Mouse (Mus musculus): ENCODE data around the gene Tfap2d. TPM values are rescaled to one million over a fixed set of nuclear protein-coding genes. Genes with fewer than 3 reads are reported as not detected.

The Tfap2d gene
- under 1 TPM in 1 of 2 experiments, not detected in 1; 0.35 TPM for total RNA-seq (2021)
- long read RNA-seq, experiment 1 = 0 reads
- long read RNA-seq, experiment 2 = 0 reads

DNA sequence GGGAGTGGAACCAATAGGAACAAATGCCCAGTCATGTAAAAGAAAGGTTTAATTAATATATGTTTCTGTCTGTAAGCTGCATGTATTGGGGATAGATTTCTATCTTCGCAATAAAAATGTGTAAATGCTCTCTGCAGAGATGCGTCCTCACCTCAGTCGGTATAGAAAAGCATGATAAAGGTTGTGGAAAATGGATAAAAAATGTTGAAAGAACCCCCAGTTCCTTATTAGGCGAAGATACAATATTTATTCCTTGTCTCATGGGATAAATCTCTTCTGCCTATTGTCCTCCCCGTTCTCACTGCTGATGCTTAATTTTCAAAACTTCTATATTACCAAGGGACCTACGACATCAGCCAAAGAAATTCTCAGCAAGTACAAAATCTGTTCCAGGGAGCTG lies at the start of gene Tfap2d:
TSS of gene Tfap2d (plus strand) at position 392 of the 400 bp plus-strand sequence.
- DNase-seq (ENCODE audit: low spot score in 2 of 2) = no peak

- no peak for DNase-seq (ENCODE audit: low spot score in 2 of 2)
Observed at GRCm38 (mm10) chr1:19056300-19056699, 46.5 kb upstream of the Tfap2d start.

DNA sequence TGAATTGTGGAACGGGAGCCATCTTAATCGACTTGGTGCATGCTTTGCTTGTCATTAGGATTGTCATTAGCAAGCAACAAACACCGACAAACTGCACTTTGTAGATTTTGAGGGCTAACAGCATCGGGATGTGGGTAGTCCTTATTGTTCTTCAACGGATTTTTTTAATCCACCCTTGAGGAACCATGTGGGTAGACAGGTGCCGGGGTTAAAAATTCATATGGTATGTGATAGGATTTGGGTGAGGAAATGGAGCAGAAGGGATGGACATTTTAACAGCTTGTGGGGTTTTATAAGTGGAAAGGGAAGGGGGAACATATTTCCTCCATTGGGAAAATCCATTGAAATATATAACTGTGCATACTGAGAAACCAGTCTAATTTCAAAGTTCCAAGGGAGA lies 46.0 kb upstream of the Tfap2d start:
- DNase-seq (ENCODE audit: low spot score in 2 of 2) = no peak

DNA sequence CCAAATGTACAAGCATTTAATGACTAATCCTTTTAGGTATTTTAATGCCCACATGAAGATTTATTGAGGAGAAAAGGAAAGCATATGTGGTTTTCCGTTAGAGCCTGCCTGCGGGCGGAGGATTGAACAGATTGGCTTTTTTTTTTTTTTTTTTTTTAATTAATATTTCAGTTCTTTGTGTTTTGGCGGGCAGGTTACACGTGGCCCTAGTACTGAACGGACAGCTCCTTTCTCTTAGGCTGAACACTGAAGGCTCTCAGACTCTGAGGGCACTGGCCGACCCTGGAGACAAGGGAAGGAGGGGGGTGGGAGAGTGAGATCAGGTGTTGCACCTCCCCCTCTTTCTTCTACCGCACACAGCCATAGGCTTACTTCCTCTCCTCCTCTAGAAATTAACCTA lies 14.7 kb upstream of the Tfap2d start:
- no peak for DNase-seq (ENCODE audit: low spot score in 2 of 2)

- no peak for DNase-seq (ENCODE audit: low spot score in 2 of 2)
Observed at GRCm38 (mm10) chr1:19096921-19097320, 5.9 kb upstream of the Tfap2d start.

- DNase-seq (ENCODE audit: low spot score in 2 of 2) = no peak
Observed at GRCm38 (mm10) chr1:19103316-19103715, 494 bp downstream of the Tfap2d start.

GRCm38 (mm10) chr1:19103776-19104142 lies 937 bp downstream of the Tfap2d start:
- no peak for DNase-seq (ENCODE audit: low spot score in 2 of 2)

DNA sequence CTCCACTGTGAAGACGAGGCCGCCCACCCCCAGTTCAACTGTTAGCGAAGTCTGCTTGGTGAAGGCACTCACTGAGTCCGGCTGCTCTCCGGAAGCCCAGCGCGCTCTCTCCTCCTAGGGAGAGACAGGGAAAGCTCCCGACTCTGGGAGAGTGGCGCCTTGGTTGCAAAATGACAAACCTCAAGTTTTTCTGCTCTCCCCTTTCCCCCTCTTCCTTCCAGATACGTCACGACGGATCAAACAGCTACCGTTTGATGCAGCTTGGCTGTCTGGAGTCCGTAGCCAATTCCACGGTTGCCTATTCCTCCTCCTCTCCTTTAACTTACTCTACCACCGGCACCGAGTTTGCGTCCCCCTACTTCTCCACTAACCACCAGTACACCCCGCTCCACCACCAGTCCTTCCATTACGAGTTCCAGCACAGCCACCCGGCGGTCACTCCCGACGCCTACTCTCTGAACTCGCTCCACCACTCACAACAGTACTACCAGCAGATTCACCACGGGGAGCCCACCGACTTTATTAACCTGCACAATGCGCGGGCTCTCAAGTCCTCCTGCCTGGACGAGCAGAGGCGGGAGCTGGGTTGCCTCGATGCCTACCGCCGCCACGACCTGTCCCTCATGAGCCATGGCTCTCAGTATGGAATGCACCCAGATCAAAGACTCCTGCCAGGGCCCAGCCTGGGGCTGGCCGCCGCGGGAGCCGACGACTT lies 1.5 kb downstream of the Tfap2d start:
- DNase-seq (ENCODE audit: low spot score in 2 of 2) = no peak

DNA sequence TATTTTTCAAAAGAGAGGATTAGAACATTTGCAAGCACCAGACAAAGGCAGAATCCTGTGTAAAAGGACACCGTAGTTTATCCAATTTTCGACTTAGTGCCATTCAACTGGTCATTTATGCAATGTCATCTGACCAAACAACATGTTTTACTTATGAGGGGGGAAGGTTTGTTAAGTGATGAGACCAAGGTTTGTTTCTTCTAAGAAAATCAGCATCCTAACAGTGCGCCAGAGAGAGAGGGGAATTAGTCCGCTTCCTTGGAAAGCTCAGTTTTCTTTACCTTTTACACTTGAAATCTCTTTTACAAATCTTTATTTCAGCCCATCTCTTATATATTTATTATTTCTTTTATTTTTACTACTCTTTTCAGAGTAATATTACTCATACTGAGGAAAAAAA lies 3.6 kb downstream of the Tfap2d start:
- DNase-seq (ENCODE audit: low spot score in 2 of 2) = no peak

DNA sequence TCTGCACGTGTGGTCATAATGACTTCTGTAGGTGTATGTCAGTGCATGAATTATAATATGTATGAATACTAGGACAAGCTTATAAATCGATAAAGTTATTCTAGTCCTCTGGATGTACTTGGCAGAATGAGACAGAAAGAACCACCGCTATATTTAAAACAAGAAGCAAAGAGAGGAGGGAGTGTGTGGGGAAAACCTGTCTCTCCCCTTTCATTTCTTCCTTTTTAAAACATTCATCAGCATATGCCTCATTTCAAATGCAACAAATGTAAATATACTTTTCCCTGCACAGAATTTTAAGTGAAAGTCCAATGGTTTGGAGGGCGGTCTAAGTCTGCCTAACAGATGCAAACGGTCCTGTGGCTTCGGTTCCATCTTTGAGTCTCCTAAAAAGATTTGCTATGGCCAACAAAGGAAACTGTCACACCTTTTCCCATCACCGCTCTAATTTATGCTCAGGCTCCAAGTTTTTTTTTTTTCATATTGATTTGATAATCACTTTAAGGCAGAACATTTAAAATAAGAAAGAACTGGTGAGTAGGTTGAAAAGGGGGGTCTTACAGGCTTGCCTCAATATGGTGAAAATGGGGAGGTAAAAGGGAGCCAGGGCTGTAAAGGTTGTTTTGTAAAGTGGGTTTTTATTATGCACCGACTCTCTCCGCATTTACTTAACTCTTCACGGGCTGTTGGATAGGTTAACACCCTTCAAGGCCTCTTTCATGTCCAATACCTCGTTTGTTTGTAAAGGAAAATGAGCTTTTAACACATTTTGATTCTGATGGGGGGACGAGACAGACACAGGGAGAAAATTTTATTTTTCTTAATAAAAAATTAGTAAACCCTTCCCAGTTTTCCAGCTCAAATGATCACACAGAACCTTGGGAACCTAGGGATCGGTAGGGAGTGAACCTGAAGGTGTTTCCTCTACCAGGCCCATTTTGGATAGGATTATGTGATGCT lies 4.3 kb downstream of the Tfap2d start:
- DNase-seq (ENCODE audit: low spot score in 2 of 2) = no peak

DNA sequence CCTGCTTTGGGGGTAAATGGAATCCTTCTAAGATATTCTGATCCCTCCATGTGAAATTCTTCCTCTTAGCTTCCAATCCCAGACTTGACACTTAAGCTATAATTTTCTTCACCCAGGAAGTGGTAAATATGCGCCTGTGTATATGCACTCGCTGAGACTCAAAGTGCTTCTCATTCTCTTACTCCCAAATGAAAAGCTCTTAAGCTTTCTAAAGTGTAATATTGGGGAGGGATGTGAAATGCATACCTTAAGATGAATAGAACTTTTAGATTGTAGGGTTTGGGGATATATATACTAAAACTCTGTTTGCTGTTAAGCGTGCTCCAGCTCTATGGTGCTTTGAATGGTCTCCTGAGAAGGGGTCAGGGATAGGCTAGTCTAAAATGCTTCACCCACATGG lies 5.0 kb downstream of the Tfap2d start:
- no peak for DNase-seq (ENCODE audit: low spot score in 2 of 2)

DNA sequence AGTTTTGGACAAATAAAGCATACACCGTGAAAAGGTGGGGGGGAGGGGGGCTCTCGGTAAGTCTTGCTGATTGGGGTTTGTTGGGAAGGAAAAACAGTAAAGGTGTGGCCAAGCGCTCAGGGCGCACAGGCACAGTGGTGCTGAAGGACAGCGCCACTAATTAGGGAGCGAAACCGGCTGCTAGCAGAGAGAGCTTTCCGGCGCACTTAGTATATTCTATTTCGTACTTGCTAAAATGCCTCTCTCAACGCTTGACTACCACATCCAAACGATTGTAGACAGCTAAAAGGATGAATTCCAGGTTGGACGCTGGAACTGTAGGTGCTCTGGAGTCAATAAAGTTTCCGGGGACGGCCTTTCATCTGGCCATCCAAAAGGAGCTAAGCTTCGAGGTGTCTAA lies 6.9 kb downstream of the Tfap2d start:
- no peak for DNase-seq (ENCODE audit: low spot score in 2 of 2)

DNA sequence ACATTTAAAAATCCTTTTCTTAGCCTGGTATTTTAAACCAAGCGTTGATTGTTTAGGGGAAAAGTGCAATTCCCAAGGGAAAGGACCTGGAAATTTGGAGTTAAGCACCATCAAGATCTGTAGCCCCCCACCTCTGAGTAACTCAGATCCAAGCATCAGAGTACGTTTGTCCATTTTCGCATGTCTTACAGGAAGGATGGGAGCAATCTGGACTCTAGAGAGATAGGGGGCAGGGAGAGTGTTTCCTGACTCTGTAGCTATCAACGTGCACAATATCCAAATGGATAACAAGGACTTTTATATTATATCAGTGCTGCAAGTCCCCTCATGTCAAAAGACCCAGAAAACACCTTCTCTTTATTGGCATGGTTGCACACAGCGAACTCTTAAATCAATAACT lies 7.4 kb downstream of the Tfap2d start:
- DNase-seq (ENCODE audit: low spot score in 2 of 2) = no peak

DNA sequence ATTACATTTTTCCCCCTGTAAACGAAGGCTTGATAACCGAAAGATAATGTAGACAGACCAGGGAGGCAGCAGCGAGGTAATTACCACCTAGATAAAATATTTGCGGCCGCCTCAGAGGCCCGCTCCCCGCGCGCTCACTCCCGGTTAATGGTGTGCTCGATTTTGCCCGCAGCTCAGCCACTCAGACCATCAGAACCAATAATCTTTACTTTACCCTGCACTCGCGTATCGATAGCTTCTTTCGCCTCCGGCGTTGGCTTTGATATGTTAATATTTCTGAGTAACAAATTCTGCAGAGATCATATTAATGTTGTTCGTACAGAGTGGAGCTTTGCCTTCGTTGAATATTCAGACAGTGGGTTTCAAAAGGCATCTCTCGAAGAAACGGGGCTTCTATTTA lies 8.2 kb downstream of the Tfap2d start:
- no peak for DNase-seq (ENCODE audit: low spot score in 2 of 2)

DNA sequence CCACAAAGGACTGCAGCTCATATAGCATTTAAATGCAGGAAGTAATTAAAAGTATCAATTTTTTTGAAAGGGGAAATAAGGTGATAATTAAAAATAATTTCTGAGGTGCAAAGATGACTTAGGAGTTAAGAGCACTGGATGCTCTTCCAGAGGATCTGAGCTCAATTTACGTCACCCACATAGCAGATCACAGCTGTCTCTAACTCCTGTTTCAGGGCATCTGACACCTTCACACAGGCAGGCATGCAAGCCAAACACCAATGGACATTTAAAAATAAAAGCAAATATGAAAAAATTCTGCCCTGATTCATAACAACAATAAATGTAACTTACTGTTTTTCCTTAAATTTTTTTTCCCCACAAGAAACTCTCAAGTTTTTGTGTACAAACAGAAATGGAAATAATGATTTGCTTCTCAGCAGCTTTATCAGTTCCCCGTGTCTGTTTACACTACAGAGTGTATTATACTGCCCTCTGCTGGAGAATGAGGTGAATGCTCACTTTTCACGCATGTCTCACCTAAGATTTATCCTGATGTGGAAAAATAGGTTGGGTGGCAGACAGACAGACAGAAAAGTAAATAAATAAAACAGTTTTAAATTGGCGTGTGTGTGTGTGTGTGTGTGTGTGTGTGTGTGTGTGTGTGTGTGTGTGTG lies 76.0 kb downstream of the Tfap2d start:
- DNase-seq (ENCODE audit: low spot score in 2 of 2) = peak in 1 of 2 experiments; percentile 44

DNA sequence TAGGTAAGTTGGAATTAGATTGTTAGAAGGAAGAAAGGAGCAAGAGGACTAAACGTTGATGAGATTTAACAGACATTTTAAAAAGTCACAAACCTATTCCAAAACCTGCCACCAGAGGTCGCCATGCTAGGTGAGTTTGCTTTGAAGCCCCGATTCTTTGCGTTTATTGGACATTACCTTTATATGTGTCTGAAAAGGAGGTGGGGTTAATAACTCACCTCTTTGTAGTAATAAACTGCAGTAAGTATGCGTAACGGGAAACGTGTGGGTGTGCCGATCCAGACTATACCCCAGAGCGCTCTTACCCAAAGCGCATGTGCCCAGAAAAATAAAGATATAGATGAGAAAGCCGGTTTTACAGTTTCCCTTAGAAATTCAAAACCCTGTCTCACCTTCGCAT lies 102.8 kb downstream of the Tfap2d start:
- DNase-seq (ENCODE audit: low spot score in 2 of 2) = peak in 1 of 2 experiments; percentile 57

GRCm38 (mm10) chr1:19206194-19206593 lies 103.4 kb downstream of the Tfap2d start:
- DNase-seq (ENCODE audit: low spot score in 2 of 2) = peak in 1 of 2 experiments; percentile 45

DNA sequence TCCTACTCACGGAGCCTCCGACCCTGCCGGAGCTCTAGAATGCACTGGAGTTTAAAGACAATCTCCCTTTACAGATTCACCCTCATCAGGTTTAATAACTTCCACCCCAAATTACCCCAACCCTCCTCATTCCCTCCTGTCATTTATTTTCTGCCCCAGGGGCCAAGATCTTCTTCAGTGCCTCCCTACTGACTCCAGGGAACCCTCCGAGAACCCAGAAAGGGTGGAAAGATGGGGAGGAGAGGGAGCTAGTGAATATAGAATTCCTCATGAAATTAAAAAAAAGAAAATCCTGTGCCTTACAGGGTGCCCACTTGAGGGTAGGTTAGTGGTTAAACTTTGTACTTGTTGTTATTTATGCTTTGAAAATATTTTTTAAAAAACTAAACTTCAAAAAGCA lies 104.8 kb downstream of the Tfap2d start:
- no peak for DNase-seq (ENCODE audit: low spot score in 2 of 2)

DNA sequence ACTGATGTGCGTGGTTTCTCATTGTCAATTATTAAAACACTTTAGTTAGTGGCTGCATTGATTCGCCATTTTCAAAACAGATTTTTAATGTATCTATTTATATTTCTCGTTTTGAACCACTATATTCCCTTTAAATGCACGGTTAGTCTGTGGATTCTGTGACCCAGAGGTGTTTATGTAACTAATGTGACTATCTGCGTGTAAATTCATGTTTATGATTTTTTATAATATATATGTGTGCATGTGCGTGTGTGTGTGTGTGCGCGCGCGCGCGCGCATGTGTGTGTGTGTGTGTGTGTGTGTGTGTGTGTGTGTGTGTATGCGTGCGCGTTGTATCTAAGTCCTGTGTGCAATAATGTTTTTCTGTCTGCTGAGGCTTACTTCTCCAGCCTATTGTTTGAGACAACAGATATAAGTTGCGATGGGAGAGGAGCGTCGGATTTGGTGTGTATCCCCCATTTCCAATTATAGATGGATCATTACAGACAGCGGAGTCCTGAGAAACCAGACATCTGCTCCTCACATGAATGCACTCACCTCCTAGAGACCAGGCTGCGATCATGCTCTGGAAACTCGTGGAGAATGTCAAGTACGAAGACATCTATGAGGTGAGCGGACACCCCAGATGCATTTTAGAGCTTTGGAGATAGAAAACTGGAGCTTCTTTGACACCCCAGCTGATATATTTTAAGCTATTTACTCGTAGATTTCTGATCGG lies 106.0 kb downstream of the Tfap2d start, which contains the start of gene Tfap2b:
TSS of gene Tfap2b (plus strand) at position 274 of the 718 bp plus-strand sequence.
- no peak for DNase-seq (ENCODE audit: low spot score in 2 of 2)

GRCm38 (mm10) chr1:19209359-19209745 lies 106.5 kb downstream of the Tfap2d start:
- no peak for DNase-seq (ENCODE audit: low spot score in 2 of 2)

DNA sequence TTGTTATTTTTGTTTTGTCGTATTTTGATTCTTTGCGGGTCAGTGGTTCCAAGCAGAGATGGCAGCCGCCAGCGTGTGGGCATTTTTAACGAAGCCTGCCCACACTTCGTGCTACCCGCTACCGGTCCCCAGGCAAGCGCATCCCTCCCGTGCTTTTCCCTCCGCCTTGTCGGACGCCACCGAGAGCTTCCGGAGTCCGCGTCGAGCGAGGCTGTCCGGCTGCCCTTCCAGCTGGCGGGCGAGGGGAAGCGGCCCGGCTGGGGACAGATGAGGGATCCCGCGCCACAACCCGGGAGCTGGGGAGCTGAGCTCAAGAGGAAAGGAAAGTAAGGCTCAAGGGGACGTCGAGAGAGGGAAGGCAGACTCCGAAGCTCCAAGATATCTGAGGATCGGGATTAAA lies 107.0 kb downstream of the Tfap2d start:
- no peak for DNase-seq (ENCODE audit: low spot score in 2 of 2)
